Mouse (Mus musculus) retina, postnatal 7 days (tissue): ENCODE data around the gene Cd68.

Experiments
- DNase-seq: peaks from one replicate; pipeline ENCODE4 v3.0.0-alpha.2; 2012; ENCODE audit warnings: low read depth, low spot score

The Cd68 gene

GRCm38 (mm10) chr11:69666665-69667005 is 682 bp upstream of the Cd68 start:
- no peak for DNase-seq

GRCm38 (mm10) chr11:69665457-69665960 is 444 bp downstream of the Cd68 start:
- no peak for DNase-seq

GRCm38 (mm10) chr11:69664841-69665240 is 1.1 kb downstream of the Cd68 start:
- no peak for DNase-seq

GRCm38 (mm10) chr11:69663795-69664194 is 2.2 kb downstream of the Cd68 start:
- DNase-seq, result no peak

- DNase-seq, result no peak
Measured at GRCm38 (mm10) chr11:69662967-69663671, 2.8 kb downstream of the Cd68 start.

- DNase-seq, result peak; percentile 95
Measured at GRCm38 (mm10) chr11:69662213-69662966, 3.6 kb downstream of the Cd68 start, which contains the start of gene Mpdu1. Gene Mpdu1 (minus strand): TSS chr11:69662642.

GRCm38 (mm10) chr11:69661221-69661881 is 4.6 kb downstream of the Cd68 start:
- DNase-seq, result no peak

GRCm38 (mm10) chr11:69657462-69657881 is 8.5 kb downstream of the Cd68 start:
- no peak for DNase-seq

GRCm38 (mm10) chr11:69656617-69657461 is 9.1 kb downstream of the Cd68 start:
- DNase-seq, result peak; percentile 60

GRCm38 (mm10) chr11:69656065-69656455 is 9.9 kb downstream of the Cd68 start:
- no peak for DNase-seq

GRCm38 (mm10) chr11:69655264-69656064 is 10.5 kb downstream of the Cd68 start, which contains the start of gene Sox15:
Gene Sox15 (plus strand): TSS chr11:69655314.
- peak; percentile 66 for DNase-seq

GRCm38 (mm10) chr11:69654760-69655159 is 11.2 kb downstream of the Cd68 start:
- DNase-seq, result no peak

- DNase-seq, result peak; percentile 62
Measured at GRCm38 (mm10) chr11:69653399-69653798, 12.6 kb downstream of the Cd68 start.

- DNase-seq, result no peak
Measured at GRCm38 (mm10) chr11:69645860-69646259, 20.1 kb downstream of the Cd68 start.

- DNase-seq, result no peak
Measured at GRCm38 (mm10) chr11:69635471-69635870, 30.5 kb downstream of the Cd68 start.

GRCm38 (mm10) chr11:69633128-69633866 is 32.7 kb downstream of the Cd68 start:
- DNase-seq, result no peak

- DNase-seq, result peak; percentile 100
Measured at GRCm38 (mm10) chr11:69632284-69633089, 33.5 kb downstream of the Cd68 start, which contains the start of gene Fxr2. Gene Fxr2 (plus strand): TSS chr11:69632990.

GRCm38 (mm10) chr11:69629802-69630201 is 36.2 kb downstream of the Cd68 start:
- DNase-seq, result no peak

GRCm38 (mm10) chr11:69628286-69628685 is 37.7 kb downstream of the Cd68 start:
- peak; percentile 71 for DNase-seq
